Mouse (Mus musculus): ENCODE results near the gene Zfpl1. TPM values are rescaled to one million over a fixed set of nuclear protein-coding genes. Genes with fewer than 3 reads are reported as not detected.

The Zfpl1 gene
- total and polyA plus RNA-seq, 2 experiments from 2014 or later, result 36.1 to 55.5 TPM

GRCm38 (mm10) chr19:6056696-6057095, 28.1 kb downstream of the Zfpl1 start:
- Histone ChIP-seq H3K4me3 (ENCODE audit: low read depth, low read length) (peak overlapping the region; percentile 90), H3K9me3 (replicated peaks; ENCODE audit: control insufficient read depth, low read length) (no peaks in the 10 kb centered on the region), H3K27ac (ENCODE audit: low read depth) (no peak overlapping the region), H3K27me3 (ENCODE audit: control insufficient read depth, insufficient read depth, low read length) (no peaks in the 10 kb centered on the region), H3K4me1 (ENCODE audit: control insufficient read depth, insufficient read depth) (peaks cover 23% of the 10 kb centered on the region), H3K36me3 (replicated peaks; ENCODE audit: control insufficient read depth, insufficient read depth, low read length) (peaks cover 52% of the 10 kb centered on the region), H3K9ac (replicated peaks; ENCODE audit: low read depth, low read length) (peak overlapping the region; percentile 85; the same call in 1 of the 2 replicates), H3K4me2 (ENCODE audit: low read depth, low read length) (peak overlapping the region; percentile 88)
- TF ChIP-seq EP300 (IDR thresholded peaks at IDR 0.05; ENCODE audit: low read depth), result no peak
- TF ChIP-seq CTCF (IDR thresholded peaks at IDR 0.05; ENCODE audit: low read depth), result no peak
- DNase-seq (ENCODE audit: low spot score) (no peak), ATAC-seq (ENCODE audit: insufficient read depth, low read depth) (no peak)
- whole genome bisulfite sequencing, result 45% methylated on average over 4 of the region's 4 CpGs

GRCm38 (mm10) chr19:6054296-6054695, 30.5 kb downstream of the Zfpl1 start:
- peaks cover 71% of the 10 kb centered on the region for H3K36me3 ChIP-seq (replicated peaks; ENCODE audit: control insufficient read depth, insufficient read depth, low read length)
- no peak for DNase-seq (ENCODE audit: low spot score)
- TF ChIP-seq EP300 (IDR thresholded peaks at IDR 0.05; ENCODE audit: low read depth), result no peak
- TF ChIP-seq CTCF (IDR thresholded peaks at IDR 0.05; ENCODE audit: low read depth), result no peak
- ATAC-seq (ENCODE audit: insufficient read depth, low read depth), result no peak
- no peak overlapping the region for H3K4me3 ChIP-seq (ENCODE audit: low read depth, low read length)
- no peaks in the 10 kb centered on the region for H3K27me3 ChIP-seq (ENCODE audit: control insufficient read depth, insufficient read depth, low read length)
- H3K9ac ChIP-seq (replicated peaks; ENCODE audit: low read depth, low read length), result no peak overlapping the region
- peaks cover 19% of the 10 kb centered on the region for H3K4me1 ChIP-seq (ENCODE audit: control insufficient read depth, insufficient read depth)
- no peak overlapping the region for H3K4me2 ChIP-seq (ENCODE audit: low read depth, low read length)
- no peak overlapping the region for H3K27ac ChIP-seq (ENCODE audit: low read depth)
- H3K9me3 ChIP-seq (replicated peaks; ENCODE audit: control insufficient read depth, low read length), result no peaks in the 10 kb centered on the region
- 74% methylated on average over 5 of the region's 5 CpGs for WGBS

- Histone ChIP-seq H3K9me3 (replicated peaks; ENCODE audit: control insufficient read depth, low read length) (no peaks in the 10 kb centered on the region), H3K4me3 (ENCODE audit: low read depth, low read length) (no peak overlapping the region), H3K27me3 (ENCODE audit: control insufficient read depth, insufficient read depth, low read length) (no peaks in the 10 kb centered on the region), H3K27ac (ENCODE audit: low read depth) (no peak overlapping the region), H3K4me1 (ENCODE audit: control insufficient read depth, insufficient read depth) (peaks cover 18% of the 10 kb centered on the region), H3K4me2 (ENCODE audit: low read depth, low read length) (no peak overlapping the region), H3K36me3 (replicated peaks; ENCODE audit: control insufficient read depth, insufficient read depth, low read length) (peaks cover 77% of the 10 kb centered on the region), H3K9ac (replicated peaks; ENCODE audit: low read depth, low read length) (no peak overlapping the region)
- no peak for TF ChIP-seq EP300 (IDR thresholded peaks at IDR 0.05; ENCODE audit: low read depth)
- no peak for TF ChIP-seq CTCF (IDR thresholded peaks at IDR 0.05; ENCODE audit: low read depth)
- no peak for DNase-seq (ENCODE audit: low spot score)
- no peak for ATAC-seq (ENCODE audit: insufficient read depth, low read depth)
- WGBS, result 66% methylated on average over 7 of the region's 7 CpGs
These were observed 32.2 kb downstream of the Zfpl1 start for GRCm38 (mm10) chr19:6052516-6052915.

DNA sequence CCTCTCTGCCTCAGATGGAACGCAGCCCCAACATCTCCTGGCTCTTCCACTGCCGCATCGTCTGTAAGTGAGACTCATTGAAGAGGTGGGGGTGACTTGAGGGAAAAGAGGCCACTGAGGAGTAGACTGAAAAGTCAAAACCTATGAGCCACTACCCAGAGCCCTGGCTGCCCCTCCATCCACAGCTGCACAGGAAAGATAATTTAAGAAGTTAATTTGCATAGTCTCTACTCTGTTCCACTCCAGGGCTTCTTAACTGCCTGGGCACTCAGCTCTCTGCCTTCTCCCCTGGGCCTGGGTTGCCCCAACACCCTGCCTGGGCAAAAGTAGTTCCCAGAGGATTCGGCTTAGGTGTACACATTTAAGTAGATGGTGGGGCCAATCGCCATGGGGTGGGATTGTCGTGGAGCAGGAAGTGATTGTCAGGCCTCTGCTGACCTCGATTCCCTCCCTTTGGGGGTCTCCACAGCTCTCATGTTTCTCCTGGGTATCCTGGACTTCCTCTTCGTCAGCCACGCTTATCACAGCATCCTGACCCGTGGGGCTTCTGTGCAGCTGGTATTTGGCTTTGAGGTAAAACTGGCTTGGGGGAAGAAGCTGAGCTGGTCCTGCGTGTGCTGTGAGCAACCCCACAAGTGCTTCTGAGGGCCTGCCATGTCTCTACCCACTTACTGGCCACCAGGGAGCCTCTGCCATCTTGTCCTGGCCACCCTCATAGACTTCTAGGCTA, 35.9 kb downstream of the Zfpl1 start:
- ATAC-seq (ENCODE audit: insufficient read depth, low read depth) (no peak), DNase-seq (ENCODE audit: low spot score) (no peak)
- Histone ChIP-seq H3K27ac (ENCODE audit: low read depth) (no peak overlapping the region), H3K9ac (replicated peaks; ENCODE audit: low read depth, low read length) (no peak overlapping the region), H3K9me3 (replicated peaks; ENCODE audit: control insufficient read depth, low read length) (no peaks in the 10 kb centered on the region), H3K4me2 (ENCODE audit: low read depth, low read length) (no peak overlapping the region), H3K27me3 (ENCODE audit: control insufficient read depth, insufficient read depth, low read length) (no peaks in the 10 kb centered on the region), H3K36me3 (replicated peaks; ENCODE audit: control insufficient read depth, insufficient read depth, low read length) (peaks cover 59% of the 10 kb centered on the region), H3K4me3 (ENCODE audit: low read depth, low read length) (no peak overlapping the region), H3K4me1 (ENCODE audit: control insufficient read depth, insufficient read depth) (peaks cover 15% of the 10 kb centered on the region)
- 81% methylated on average over 11 of the region's 11 CpGs for WGBS
- TF ChIP-seq EP300 (IDR thresholded peaks at IDR 0.05; ENCODE audit: low read depth) (no peak), CTCF (IDR thresholded peaks at IDR 0.05; ENCODE audit: low read depth) (no peak)

DNA sequence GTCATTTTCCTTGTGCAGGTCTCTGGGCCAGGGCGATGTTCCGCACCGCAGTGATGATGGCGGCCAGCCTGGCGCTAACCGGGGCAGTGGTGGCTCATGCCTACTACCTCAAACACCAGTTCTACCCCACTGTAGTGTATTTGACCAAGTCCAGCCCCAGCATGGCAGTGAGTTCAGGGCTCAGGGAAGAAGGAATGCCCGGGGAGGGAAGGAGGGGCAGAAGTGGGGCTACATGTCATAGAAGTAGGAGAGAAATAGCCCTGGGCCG, 36.9 kb downstream of the Zfpl1 start:
- Histone ChIP-seq H3K36me3 (replicated peaks; ENCODE audit: control insufficient read depth, insufficient read depth, low read length) (peaks cover 48% of the 10 kb centered on the region), H3K27me3 (ENCODE audit: control insufficient read depth, insufficient read depth, low read length) (no peaks in the 10 kb centered on the region), H3K4me2 (ENCODE audit: low read depth, low read length) (peak overlapping the region; percentile 97), H3K9me3 (replicated peaks; ENCODE audit: control insufficient read depth, low read length) (no peaks in the 10 kb centered on the region), H3K4me1 (ENCODE audit: control insufficient read depth, insufficient read depth) (peaks cover 15% of the 10 kb centered on the region), H3K9ac (replicated peaks; ENCODE audit: low read depth, low read length) (peak overlapping the region; percentile 88), H3K27ac (ENCODE audit: low read depth) (no peak overlapping the region), H3K4me3 (ENCODE audit: low read depth, low read length) (peak overlapping the region; percentile 73)
- no peak for TF ChIP-seq EP300 (IDR thresholded peaks at IDR 0.05; ENCODE audit: low read depth)
- TF ChIP-seq CTCF (IDR thresholded peaks at IDR 0.05; ENCODE audit: low read depth), result no peak
- no peak for ATAC-seq (ENCODE audit: insufficient read depth, low read depth)
- 74% methylated on average over 8 of the region's 8 CpGs for WGBS
- no peak for DNase-seq (ENCODE audit: low spot score)

Measured in heart, postnatal 0 days (tissue).